Mouse (Mus musculus) myocyte (in vitro differentiated cells): ENCODE results near the gene Nsmce4a.

Experiments
- E2F4 ChIP-seq: IDR thresholded peaks from one replicate; pipeline ENCODE4 v1.6.1; 2011; ENCODE audit warnings: mild to moderate bottlenecking, control low read depth, moderate library complexity; ENCODE audit not compliant: insufficient read depth
- MAX ChIP-seq: IDR thresholded peaks from one replicate; pipeline ENCODE4 v1.6.1; 2011; ENCODE audit warnings: low read depth, mild to moderate bottlenecking, control low read depth
- MYOD1 ChIP-seq, 3 experiments: IDR thresholded peaks; one replicate each; pipeline ENCODE4 v1.6.1; 2011; ENCODE audit warnings: control low read depth in 2 of 3, low read depth in 2 of 3, mild to moderate bottlenecking in 2 of 3, moderate library complexity in 1 of 3; ENCODE audit not compliant: insufficient read length in 2 of 3, control insufficient read depth in 1 of 3
- MYOG ChIP-seq, 3 experiments: IDR thresholded peaks; one replicate each; pipeline ENCODE4 v1.6.1; 2011; ENCODE audit warnings: control low read depth in 2 of 3, low read depth in 2 of 3, mild to moderate bottlenecking in 2 of 3; ENCODE audit not compliant: insufficient read length in 2 of 3, control insufficient read depth in 1 of 3, insufficient read depth in 1 of 3
- POLR2A ChIP-seq: IDR thresholded peaks from one replicate; pipeline ENCODE4 v1.6.1; 2011; ENCODE audit warnings: low read depth, mild to moderate bottlenecking, control low read depth, moderate library complexity; ENCODE audit not compliant: insufficient read length
- POLR2AphosphoS2 ChIP-seq: IDR thresholded peaks from one replicate; pipeline ENCODE4 v1.6.1; 2011; ENCODE audit warnings: low read depth, control low read depth; ENCODE audit not compliant: insufficient read length
- REST ChIP-seq: IDR thresholded peaks from one replicate; pipeline ENCODE4 v1.6.1; 2011; ENCODE audit warnings: mild to moderate bottlenecking, control low read depth, moderate library complexity; ENCODE audit not compliant: insufficient read depth, insufficient read length
- TCF12 ChIP-seq: IDR thresholded peaks from one replicate; pipeline ENCODE4 v1.6.1; 2011; ENCODE audit warnings: mild to moderate bottlenecking, control low read depth; ENCODE audit not compliant: poor library complexity, insufficient read depth, severe bottlenecking
- TCF3 ChIP-seq: IDR thresholded peaks from one replicate; pipeline ENCODE4 v1.6.1; 2011; ENCODE audit warnings: low read depth, control low read depth; ENCODE audit not compliant: insufficient read length
- USF1 ChIP-seq: IDR thresholded peaks from one replicate; pipeline ENCODE4 v1.6.1; 2011; ENCODE audit warnings: low read depth, mild to moderate bottlenecking, control low read depth, moderate library complexity

DNA sequence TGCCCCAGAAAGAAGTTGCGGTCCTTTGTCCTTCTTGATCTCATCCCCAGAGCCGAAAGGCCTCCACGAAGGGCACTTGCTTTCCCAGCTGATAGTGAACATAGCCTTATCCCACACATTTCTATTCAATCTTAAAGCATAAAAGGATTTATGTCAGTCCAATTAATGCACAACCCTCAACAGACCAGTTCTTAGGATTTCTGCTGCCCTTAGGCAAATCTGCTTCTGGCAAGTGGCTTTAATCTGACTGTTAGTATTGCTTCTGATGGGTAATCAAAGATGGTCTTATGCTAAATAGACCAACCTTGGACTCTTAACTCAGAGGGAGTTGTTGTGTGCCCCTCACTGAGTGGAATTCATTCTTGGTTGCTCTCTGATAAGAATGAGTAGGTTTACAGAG, 44.7 kb upstream of the Nsmce4a start:
- TF ChIP-seq POLR2A, result no peak
- no peak for TF ChIP-seq POLR2AphosphoS2
- no peak for TF ChIP-seq MAX
- TF ChIP-seq E2F4, result no peak
- TF ChIP-seq USF1, result no peak
- TF ChIP-seq TCF12, result no peak
- no peak for TF ChIP-seq TCF3
- no peak for TF ChIP-seq REST
- TF ChIP-seq MYOG (IDR thresholded peaks at IDR 0.05; ENCODE audit: control insufficient read depth in 1 of 3, insufficient read depth in 1 of 3, insufficient read length in 2 of 3, low read depth in 2 of 3), result no peak
- no peak for TF ChIP-seq MYOD1 (IDR thresholded peaks at IDR 0.05; ENCODE audit: control insufficient read depth in 1 of 3, insufficient read length in 2 of 3, low read depth in 2 of 3)
